Mouse (Mus musculus) megakaryocyte, embryonic 14.5 days (primary cell): Measurements from ENCODE around the gene Cntn4.

Source experiments
- FLI1 ChIP-seq: IDR thresholded peaks from 2 replicates; pipeline ENCODE4 v1.6.1; 2012; ENCODE audit warnings: low read length, inconsistent platforms, mixed read lengths
- GATA1 ChIP-seq: IDR thresholded peaks from 3 replicates; pipeline ENCODE4 v1.6.1; 2012; ENCODE audit warnings: mixed read lengths, low read length, inconsistent platforms, borderline replicate concordance

GRCm38 (mm10) chr6:105940591-105940990, 263.1 kb downstream of the Cntn4 start:
- TF ChIP-seq GATA1 (no peak), FLI1 (no peak)
